Mouse (Mus musculus) hindlimb bud, embryonic 11.5 days (tissue): ENCODE results near the gene 2610001J05Rik.
"Not testable (repeated sequence)": the region's sequence is repeated elsewhere in the genome, so short reads cannot be mapped to it uniquely, and the experiment has no call there.

ENCODE experiments used
- DNase-seq: peaks from one replicate; pipeline ENCODE4 v3.0.0-alpha.2; 2012; ENCODE audit warnings: low read depth, low spot score; ENCODE audit errors: extremely low spot score

Gene 2610001J05Rik

GRCm38 (mm10) chr6:13870919-13871624 is at the start of gene 2610001J05Rik:
2610001J05Rik (minus strand) TSS chr6:13871518.
- peak; percentile 83 for DNase-seq

- DNase-seq = no peak
Measured at GRCm38 (mm10) chr6:13909762-13910537, 38.6 kb upstream of the 2610001J05Rik start.

- DNase-seq = no peak
Measured at GRCm38 (mm10) chr6:13902941-13903627, 31.8 kb upstream of the 2610001J05Rik start.

GRCm38 (mm10) chr6:13884877-13885592 is 13.7 kb upstream of the 2610001J05Rik start:
- DNase-seq = no peak

GRCm38 (mm10) chr6:13882919-13883318 is 11.6 kb upstream of the 2610001J05Rik start:
- no peak for DNase-seq

- no peak for DNase-seq
Measured at GRCm38 (mm10) chr6:13873959-13874358, 2.6 kb upstream of the 2610001J05Rik start.

- DNase-seq = no peak
Measured at GRCm38 (mm10) chr6:13872076-13872475, 758 bp upstream of the 2610001J05Rik start.

GRCm38 (mm10) chr6:13871625-13871958 is 274 bp upstream of the 2610001J05Rik start:
- DNase-seq = no peak

GRCm38 (mm10) chr6:13870289-13870741 is 1.0 kb downstream of the 2610001J05Rik start:
- DNase-seq = no peak

- DNase-seq = no peak
Measured at GRCm38 (mm10) chr6:13860596-13860995, 10.7 kb downstream of the 2610001J05Rik start.

- DNase-seq = no peak
Measured at GRCm38 (mm10) chr6:13859877-13860585, 11.3 kb downstream of the 2610001J05Rik start.

- DNase-seq = no peak
Measured at GRCm38 (mm10) chr6:13854230-13854629, 17.1 kb downstream of the 2610001J05Rik start.

- no peak for DNase-seq
Measured at GRCm38 (mm10) chr6:13853244-13853643, 18.1 kb downstream of the 2610001J05Rik start.

GRCm38 (mm10) chr6:13846031-13846430 is 25.3 kb downstream of the 2610001J05Rik start:
- DNase-seq = not testable (repeated sequence)

GRCm38 (mm10) chr6:13839345-13840054 is 31.8 kb downstream of the 2610001J05Rik start, which contains the start of gene Gpr85:
Gpr85 (minus strand) TSS chr6:13839942.
- no peak for DNase-seq

- no peak for DNase-seq
Measured at GRCm38 (mm10) chr6:13838677-13839344, 32.5 kb downstream of the 2610001J05Rik start.

- no peak for DNase-seq
Measured at GRCm38 (mm10) chr6:13837916-13838676, 33.2 kb downstream of the 2610001J05Rik start.

- DNase-seq = no peak
Measured at GRCm38 (mm10) chr6:13836967-13837570, 34.2 kb downstream of the 2610001J05Rik start.
